Mouse (Mus musculus): ENCODE results near the gene Slc25a42.

DNA sequence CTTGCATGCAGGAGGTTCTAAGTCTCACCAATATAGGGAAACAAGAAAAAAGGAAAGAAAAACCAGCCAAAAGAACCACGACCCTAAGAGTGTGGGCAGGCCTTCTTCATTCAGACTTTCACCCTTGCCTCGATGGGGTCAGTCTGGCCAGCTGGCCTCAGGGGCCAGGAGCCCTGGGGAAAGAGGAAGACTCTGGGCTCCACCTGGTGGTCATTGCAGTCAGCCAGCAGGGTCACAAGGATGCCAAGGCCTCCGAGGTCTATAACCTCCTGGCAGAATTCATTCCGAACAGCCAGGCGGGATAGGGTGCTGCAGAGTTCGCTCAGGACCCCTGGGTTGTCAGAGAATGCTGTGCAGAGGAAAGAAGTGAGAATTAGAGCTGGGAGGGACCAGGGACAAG is 11.2 kb upstream of the Slc25a42 start:
- TF ChIP-seq CTCF (IDR thresholded peaks at IDR 0.05; ENCODE audit: low read depth) (peak; percentile 83), EP300 (IDR thresholded peaks at IDR 0.05; ENCODE audit: low read depth) (no peak)

All from liver, embryonic 14.5 days (tissue).